Comparison of ENCODE assay signal across 7 mouse cellular contexts in genomic region chr8:71709800-71710446, GRCm38 (mm10). TPM values are rescaled to one million over a fixed set of nuclear protein-coding genes. Genes with fewer than 3 reads are reported as not detected.
DNase-seq lines count a peak whose midpoint lies in the region; ATAC-seq lines count a peak whose summit lies in the region.

No protein-coding gene starts in this region.

- H3K4me1 ChIP-seq in midbrain, embryonic 11.5 days (ENCODE audit: control insufficient read depth, insufficient read depth, low read length): peaks cover 2% of the 10 kb centered on the region; the same call in 1 of the 2 replicates

- 20% methylated on average over 25 of the region's 25 CpGs for WGBS in midbrain, embryonic 11.5 days

- H3K9me3 ChIP-seq in midbrain, embryonic 11.5 days (ENCODE audit: control insufficient read depth, low read length): no peaks in the 10 kb centered on the region

- peaks cover 11% of the 10 kb centered on the region for H3K27me3 ChIP-seq in midbrain, embryonic 11.5 days (ENCODE audit: control insufficient read depth, insufficient read depth, low read length)

- no peak overlapping the region for H3K9ac ChIP-seq in midbrain, embryonic 11.5 days (ENCODE audit: low read length)

- DNase-seq in adrenal gland, adult 18-20 months (ENCODE audit: low spot score in 2 of 2): peak; percentile 69 to 82
- peak; percentile 95 for DNase-seq in embryo, embryonic 10 days (ENCODE audit: low spot score)
- peak; percentile 45 to 50 for DNase-seq in gastrocnemius, postnatal 36 days
- DNase-seq in kidney, adult 11 months: peak; percentile 75
- DNase-seq in left cerebral cortex, postnatal 4 days: peak; percentile 91
- peak; percentile 99 for DNase-seq in midbrain, embryonic 11.5 days (ENCODE audit: low spot score, missing footprints)
- peak; percentile 72 for DNase-seq in spleen, adult 12 weeks (ENCODE audit: low spot score)

- ATAC-seq in midbrain, embryonic 11.5 days (ENCODE audit: low FRiP score): peak; percentile 85

- no peak overlapping the region for H3K4me3 ChIP-seq in midbrain, embryonic 11.5 days (ENCODE audit: low read depth, low read length)

- H3K27ac ChIP-seq in midbrain, embryonic 11.5 days (ENCODE audit: low read depth, low read length): no peak overlapping the region

- H3K36me3 ChIP-seq in midbrain, embryonic 11.5 days (ENCODE audit: control insufficient read depth, insufficient read depth, low read length): no peaks in the 10 kb centered on the region

- peak overlapping the region; percentile 10; the same call in 1 of the 2 replicates for H3K4me2 ChIP-seq in midbrain, embryonic 11.5 days

- intact Hi-C loops in gastrocnemius, postnatal 36 days (cut with DNase I): no loop called here
- intact Hi-C loops in left cerebral cortex, postnatal 4 days (cut with DNase I): no loop called here

RNA-seq across cellular contexts. Expression of gene B3gnt3, which starts 8.3 kb away (rescaled TPM):
- 1 to 10 TPM; 3.5 to 4.3 TPM for total RNA-seq in adrenal gland, adult 18-20 months (2021)
- 1 to 10 TPM; 2.1 to 2.6 TPM for total RNA-seq in gastrocnemius, postnatal 36 days (2021)
- total RNA-seq in left cerebral cortex, postnatal 4 days (2021): under 1 TPM; 0.22 to 0.36 TPM
- 0.38 and 0.63 TPM in 2 replicates for polyA plus RNA-seq in midbrain, embryonic 11.5 days (2014; fragmentation: Nextera tagmentation; extraction: Ambion mirVana)

RNA-seq across cellular contexts. Expression of gene Fcho1, which starts 15.6 kb away (rescaled TPM):
- 1 to 10 TPM; 1.9 to 2.3 TPM for total RNA-seq in adrenal gland, adult 18-20 months (2021)
- 1 to 10 TPM in 1 of 2 experiments, not detected in 1; 1.4 TPM for total RNA-seq in gastrocnemius, postnatal 36 days (2021)
- total RNA-seq in left cerebral cortex, postnatal 4 days (2021): 100 to 1,000 TPM; 153 to 162 TPM
- 12.9 and 15.3 TPM in 2 replicates for polyA plus RNA-seq in midbrain, embryonic 11.5 days (2014; fragmentation: Nextera tagmentation; extraction: Ambion mirVana)

RNA-seq across cellular contexts. Expression of gene Insl3, which starts 20.9 kb away (rescaled TPM):
- total RNA-seq in adrenal gland, adult 18-20 months (2021): 1 to 10 TPM; 4.3 to 5.6 TPM
- 1 to 10 TPM; 1.0 to 1.2 TPM for total RNA-seq in gastrocnemius, postnatal 36 days (2021)
- total RNA-seq in left cerebral cortex, postnatal 4 days (2021): 1 to 10 TPM in 1 of 2 experiments, under 1 TPM in 1; 0.70 to 1.6 TPM
- polyA plus RNA-seq in midbrain, embryonic 11.5 days (2014; fragmentation: Nextera tagmentation; extraction: Ambion mirVana): 0.44 and 0.48 TPM in 2 replicates

RNA-seq across cellular contexts. Expression of gene Jak3, which starts 33.8 kb away (rescaled TPM):
- 10 to 100 TPM; 11.6 to 17.3 TPM for total RNA-seq in adrenal gland, adult 18-20 months (2021)
- total RNA-seq in gastrocnemius, postnatal 36 days (2021): 1 to 10 TPM; 1.8 TPM
- total RNA-seq in left cerebral cortex, postnatal 4 days (2021): 1 to 10 TPM; 4.5 to 5.5 TPM
- 1.3 and 1.7 TPM in 2 replicates for polyA plus RNA-seq in midbrain, embryonic 11.5 days (2014; fragmentation: Nextera tagmentation; extraction: Ambion mirVana)

RNA-seq across cellular contexts. Expression of gene Unc13a, which starts 38.4 kb away (rescaled TPM):
- 1 to 10 TPM; 5.9 to 7.9 TPM for total RNA-seq in adrenal gland, adult 18-20 months (2021)
- total RNA-seq in gastrocnemius, postnatal 36 days (2021): not detected
- total RNA-seq in left cerebral cortex, postnatal 4 days (2021): 100 to 1,000 TPM; 204 to 221 TPM
- 5.4 and 6.5 TPM in 2 replicates for polyA plus RNA-seq in midbrain, embryonic 11.5 days (2014; fragmentation: Nextera tagmentation; extraction: Ambion mirVana)

Comparison
In these comparisons a context has a peak if more than half of its experiments do, and no peak if none do; other contexts are left out.
1. DNase-seq: peak in every context shown above with its lines; median percentile 99 in midbrain, embryonic 11.5 days; 95 in embryo, embryonic 10 days; 91 in left cerebral cortex, postnatal 4 days; 76 in adrenal gland, adult 18-20 months; 75 in kidney, adult 11 months; 72 in spleen, adult 12 weeks; 48 in gastrocnemius, postnatal 36 days.
2. RNA of gene Fcho1, which starts 15.6 kb away (total RNA-seq): 153 to 162 TPM in left cerebral cortex, postnatal 4 days; 1.9 to 2.3 TPM in adrenal gland, adult 18-20 months and 1.4 TPM in gastrocnemius, postnatal 36 days; every median in the first group is over 10 times any median in the second.